Mouse (Mus musculus) liver, embryonic 13.5 days (tissue): ENCODE measurements around the gene Ap5b1. TPM values are rescaled to one million over a fixed set of nuclear protein-coding genes. Genes with fewer than 3 reads are reported as not detected.

Experiments
- ATAC-seq: fragments of 200-750 bp; cut with Nextera tagmentation; 2 replicates; pipeline ENCODE4 v1.8.0; 2017; ENCODE audit warnings: low read depth, mild to moderate bottlenecking, moderate number of reproducible peaks, moderate library complexity
- DNase-seq: peaks from one replicate; pipeline ENCODE4 v3.0.0; 2022
- H3K27ac ChIP-seq: fragments of 300-500 bp; sonication (generic); 2 replicates; pipeline ENCODE4 v1.5.1; 2015; ENCODE audit warnings: moderate library complexity, mild to moderate bottlenecking, inconsistent platforms
- H3K27me3 ChIP-seq: fragments of 300-500 bp; sonication (generic); 2 replicates; pipeline ENCODE4 v1.6.1; 2015; ENCODE audit warnings: mild to moderate bottlenecking, inconsistent platforms
- H3K36me3 ChIP-seq: fragments of 300-500 bp; sonication (generic); 2 replicates; pipeline ENCODE4 v1.6.1; 2015; ENCODE audit warnings: mild to moderate bottlenecking, inconsistent platforms
- H3K4me1 ChIP-seq: fragments of 300-500 bp; sonication (generic); replicated peaks from 2 replicates; pipeline ENCODE4 v1.6.1; 2015; ENCODE audit warnings: inconsistent platforms
- H3K4me2 ChIP-seq: fragments of 300-500 bp; sonication (generic); 2 replicates; pipeline ENCODE4 v1.6.1; 2015; ENCODE audit warnings: inconsistent platforms, mild to moderate bottlenecking, moderate library complexity
- H3K4me3 ChIP-seq: fragments of 300-500 bp; sonication (generic); replicated peaks from 2 replicates; pipeline ENCODE4 v1.5.1; 2015; ENCODE audit warnings: mild to moderate bottlenecking, inconsistent platforms
- H3K9ac ChIP-seq: fragments of 300-500 bp; sonication (generic); 2 replicates; pipeline ENCODE4 v1.6.1; 2015; ENCODE audit warnings: mild to moderate bottlenecking, inconsistent platforms
- H3K9me3 ChIP-seq: fragments of 300-500 bp; sonication (generic); replicated peaks from 2 replicates; pipeline ENCODE4 v1.6.1; 2016; ENCODE audit warnings: inconsistent platforms
- WGBS: fragments of 180-500 bp; shearing (Covaris S2); methylation state at CpG from one replicate; pipeline ENCODE4 v1.1.7; 2015; ENCODE audit not compliant: insufficient replicate concordance; 5-methylcytosine and 5-hydroxymethylcytosine counted together
- polyA plus RNA-seq: library from polyadenylated mRNA; unstranded; fragments of >200 nt; fragmentation: Nextera tagmentation; extraction: Ambion mirVana; gene quantifications from 2 replicates; pipeline ENCODE4 v1.2.1, GENCODE M21; 2015

Gene Ap5b1
- polyA plus RNA-seq, 1 experiment from 2014 or later, result 2.3 TPM

GRCm38 (mm10) chr19:5611973-5612372 is 44.1 kb downstream of the Ap5b1 start:
- Histone ChIP-seq H3K27ac (no peak overlapping the region), H3K9ac (no peak overlapping the region), H3K27me3 (no peaks in the 10 kb centered on the region; the same call in 1 of the 2 replicates), H3K4me1 (peaks cover 54% of the 10 kb centered on the region), H3K36me3 (peaks cover 22% of the 10 kb centered on the region), H3K4me2 (no peak overlapping the region), H3K9me3 (no peaks in the 10 kb centered on the region), H3K4me3 (no peak overlapping the region)
- 73% methylated on average over 1 of the region's 1 CpGs for WGBS
- DNase-seq (no peak), ATAC-seq (no peak)

- 20% methylated on average over 3 of the region's 3 CpGs for WGBS
- Histone ChIP-seq H3K4me1 (peaks cover 54% of the 10 kb centered on the region), H3K9ac (0 out of 2 replicates have a peak overlapping the region, but pooled peaks have one; percentile 18), H3K36me3 (peaks cover 13% of the 10 kb centered on the region), H3K27ac (0 out of 2 replicates have a peak overlapping the region, but pooled peaks have one; percentile 3), H3K4me2 (no peak overlapping the region), H3K9me3 (no peaks in the 10 kb centered on the region), H3K4me3 (no peak overlapping the region), H3K27me3 (no peaks in the 10 kb centered on the region; the same call in 1 of the 2 replicates)
- ATAC-seq (0 out of 2 replicates have a peak, but pooled peaks have one; percentile 25), DNase-seq (peak; percentile 23)
These were observed 45.1 kb downstream of the Ap5b1 start for GRCm38 (mm10) chr19:5612762-5613411.

GRCm38 (mm10) chr19:5614953-5615352 is 47.1 kb downstream of the Ap5b1 start:
- WGBS, result 80% methylated on average over 2 of the region's 2 CpGs
- Histone ChIP-seq H3K27me3 (no peaks in the 10 kb centered on the region; the same call in 1 of the 2 replicates), H3K4me2 (no peak overlapping the region), H3K4me1 (peaks cover 39% of the 10 kb centered on the region), H3K9ac (no peak overlapping the region), H3K9me3 (no peaks in the 10 kb centered on the region), H3K27ac (no peak overlapping the region), H3K36me3 (no peaks in the 10 kb centered on the region), H3K4me3 (no peak overlapping the region)
- ATAC-seq (no peak), DNase-seq (no peak)

GRCm38 (mm10) chr19:5620007-5620406 is 52.2 kb downstream of the Ap5b1 start:
- Histone ChIP-seq H3K27ac (no peak overlapping the region), H3K4me2 (no peak overlapping the region), H3K36me3 (no peaks in the 10 kb centered on the region), H3K4me3 (no peak overlapping the region), H3K27me3 (no peaks in the 10 kb centered on the region; the same call in 1 of the 2 replicates), H3K9ac (no peak overlapping the region), H3K9me3 (no peaks in the 10 kb centered on the region), H3K4me1 (no peaks in the 10 kb centered on the region)
- WGBS, result 45% methylated on average over 4 of the region's 4 CpGs
- ATAC-seq, result no peak
- no peak for DNase-seq

Other genes with a start within 250 kb of the Ap5b1 start
- gene Catsper1, start 232.3 kb upstream of the Ap5b1 start, polyA plus RNA-seq, result not detected in 2 replicates
- 0.34 and 0.39 TPM in 2 replicates for gene Cst6, start 218.5 kb upstream of the Ap5b1 start, polyA plus RNA-seq
- 39.6 and 42.6 TPM in 2 replicates for gene Eif1ad, start 201.3 kb upstream of the Ap5b1 start, polyA plus RNA-seq
- 337 and 338 TPM in 2 replicates for gene Banf1, start 200.9 kb upstream of the Ap5b1 start, polyA plus RNA-seq
- 35.1 and 41.0 TPM in 2 replicates for gene Sart1, start 179.3 kb upstream of the Ap5b1 start, polyA plus RNA-seq
- gene Tsga10ip, start 165.5 kb upstream of the Ap5b1 start, polyA plus RNA-seq, result 0.12 TPM in 1 of 2 replicates, not detected in the other
- 90.0 and 94.5 TPM in 2 replicates for gene Drap1, start 143.0 kb upstream of the Ap5b1 start, polyA plus RNA-seq
- 18.0 and 19.0 TPM in 2 replicates for gene AI837181, start 142.9 kb upstream of the Ap5b1 start, polyA plus RNA-seq
- gene Fosl1, start 120.5 kb upstream of the Ap5b1 start, polyA plus RNA-seq, result not detected in 2 replicates
- gene Ccdc85b, start 110.1 kb upstream of the Ap5b1 start, polyA plus RNA-seq, result 2.0 and 2.1 TPM in 2 replicates
- gene Fibp, start 107.4 kb upstream of the Ap5b1 start, polyA plus RNA-seq, result 34.0 and 34.7 TPM in 2 replicates
- gene Ctsw, start 99.5 kb upstream of the Ap5b1 start, polyA plus RNA-seq, result 0.35 and 0.53 TPM in 2 replicates
- 20.4 and 21.4 TPM in 2 replicates for gene Efemp2, start 94.1 kb upstream of the Ap5b1 start, polyA plus RNA-seq
- 16.3 and 16.8 TPM in 2 replicates for gene Mus81, start 79.6 kb upstream of the Ap5b1 start, polyA plus RNA-seq
- gene Cfl1, start 77.6 kb upstream of the Ap5b1 start, polyA plus RNA-seq, result 1,341 and 1,482 TPM in 2 replicates
- 0.09 TPM in 1 of 2 replicates, not detected in the other for gene 1700020D05Rik, start 64.2 kb upstream of the Ap5b1 start, polyA plus RNA-seq
- 6.4 and 7.0 TPM in 2 replicates for gene Snx32, start 57.5 kb upstream of the Ap5b1 start, polyA plus RNA-seq
- 0.06 and 0.09 TPM in 2 replicates for gene Ovol1, start 7.4 kb upstream of the Ap5b1 start, polyA plus RNA-seq
- 164 and 176 TPM in 2 replicates for gene Rnaseh2c, start 33.8 kb downstream of the Ap5b1 start, polyA plus RNA-seq
- 21.7 and 23.8 TPM in 2 replicates for gene Kat5, start 42.2 kb downstream of the Ap5b1 start, polyA plus RNA-seq
- gene Rela, start 69.5 kb downstream of the Ap5b1 start, polyA plus RNA-seq, result 24.5 and 28.8 TPM in 2 replicates
- 23.3 and 24.6 TPM in 2 replicates for gene Sipa1, start 95.7 kb downstream of the Ap5b1 start, polyA plus RNA-seq
- gene Map3k11, start 120.7 kb downstream of the Ap5b1 start, polyA plus RNA-seq, result 13.8 and 15.9 TPM in 2 replicates
- gene Pcnx3, start 120.9 kb downstream of the Ap5b1 start, polyA plus RNA-seq, result 9.1 and 10.1 TPM in 2 replicates
- 0.21 and 0.46 TPM in 2 replicates for gene Kcnk7, start 136.3 kb downstream of the Ap5b1 start, polyA plus RNA-seq
- 105 and 111 TPM in 2 replicates for gene Ehbp1l1, start 158.3 kb downstream of the Ap5b1 start, polyA plus RNA-seq
- 44.5 and 47.0 TPM in 2 replicates for gene Fam89b, start 161.6 kb downstream of the Ap5b1 start, polyA plus RNA-seq
- gene Ltbp3, start 172.9 kb downstream of the Ap5b1 start, polyA plus RNA-seq, result 1.1 and 2.7 TPM in 2 replicates
- 25.2 and 27.5 TPM in 2 replicates for gene Scyl1, start 203.4 kb downstream of the Ap5b1 start, polyA plus RNA-seq